ENCODE assay signal across 14 mouse cellular contexts in the genomic region with DNA sequence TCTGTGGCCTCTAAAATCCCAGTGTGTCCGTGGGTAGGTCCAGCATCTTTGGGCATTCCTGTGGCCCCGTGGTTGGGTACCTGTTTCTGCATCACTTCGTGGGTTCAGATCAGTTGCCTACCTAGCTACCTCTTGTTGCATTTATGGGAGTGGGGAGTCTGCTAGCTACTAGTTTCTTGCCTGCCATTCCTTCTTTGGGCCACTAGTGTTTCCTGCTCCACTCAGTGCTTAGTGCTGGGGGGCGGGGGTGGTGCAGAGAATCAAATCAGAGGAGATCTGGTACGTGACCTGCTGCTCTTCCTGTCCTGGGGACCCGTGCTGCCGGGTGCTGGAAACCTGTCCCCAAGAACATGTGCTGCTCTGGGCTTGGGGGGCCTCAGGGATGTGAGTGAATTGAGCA. TPM values are rescaled to one million over a fixed set of nuclear protein-coding genes. Genes with fewer than 3 reads are reported as not detected.
DNase-seq lines count a peak whose midpoint lies in the region; ATAC-seq and TF ChIP-seq lines count a peak whose summit lies in the region.
"Had no signal": no experiment of that assay in that cellular context is flagged by ENCODE, and none has a peak within 500 bp of the region (broad histone marks: within the 10 kb centered on the region; RNA-seq: fewer than 3 reads in every experiment).

No protein-coding gene starts in this region.

- no peaks in the 10 kb centered on the region; the same call in 1 of the 2 replicates for H3K27me3 ChIP-seq in forebrain, postnatal 0 days (ENCODE audit: insufficient read depth, low read length)
- H3K27me3 ChIP-seq in forebrain, embryonic 15.5 days: peaks cover 13% of the 10 kb centered on the region; the same call in 1 of the 2 replicates
- H3K27me3 ChIP-seq in intestine, postnatal 0 days (replicated peaks; ENCODE audit: control insufficient read depth, insufficient read depth, low read length): peaks cover 46% of the 10 kb centered on the region
- peaks cover 62% of the 10 kb centered on the region for H3K27me3 ChIP-seq in intestine, embryonic 15.5 days (replicated peaks)

- no peak for DNase-seq in forebrain, postnatal 0 days
- peak; percentile 14 for DNase-seq in ZHBTc4 (ENCODE audit: low read depth, low spot score)
- no peak for DNase-seq in right cerebral cortex, postnatal 14 days
- DNase-seq: adrenal gland, postnatal 10 days; cerebellum, adult 11 months; gastrocnemius, postnatal 36 days; heart, postnatal 10 days; kidney, adult 2 months had no signal

- H3K4me1 ChIP-seq in forebrain, postnatal 0 days (ENCODE audit: insufficient read depth): 0 out of 2 replicates have a peak, but pooled peaks cover 3% of the 10 kb centered on the region
- H3K4me1 ChIP-seq in forebrain, embryonic 15.5 days: peaks cover 36% of the 10 kb centered on the region
- H3K4me1 ChIP-seq in intestine, postnatal 0 days (replicated peaks; ENCODE audit: control insufficient read depth, insufficient read depth, low read length): no peaks in the 10 kb centered on the region
- peaks cover 18% of the 10 kb centered on the region for H3K4me1 ChIP-seq in intestine, embryonic 15.5 days (replicated peaks)
- H3K4me1 ChIP-seq in cortical plate, adult 2 months (ENCODE audit: control insufficient read depth, insufficient read depth, low read length): peaks cover 24% of the 10 kb centered on the region

- no peak overlapping the region for H3K4me3 ChIP-seq in forebrain, postnatal 0 days (ENCODE audit: low read depth, low read length)
- H3K4me3 ChIP-seq in forebrain, embryonic 15.5 days: no peak overlapping the region
- H3K4me3 ChIP-seq in intestine, postnatal 0 days (ENCODE audit: low read depth, low read length): no peak overlapping the region
- no peak overlapping the region for H3K4me3 ChIP-seq in intestine, embryonic 15.5 days (replicated peaks)
- peak overlapping the region; percentile 81; the same call in 1 of the 2 replicates for H3K4me3 ChIP-seq in cortical plate, adult 2 months (ENCODE audit: insufficient read depth, low read length)
- H3K4me3 ChIP-seq: forebrain, embryonic 13.5 days had no signal

- H3K36me3 ChIP-seq in forebrain, postnatal 0 days (ENCODE audit: insufficient read depth): no peaks in the 10 kb centered on the region
- H3K36me3 ChIP-seq in forebrain, embryonic 15.5 days: no peaks in the 10 kb centered on the region
- no peaks in the 10 kb centered on the region for H3K36me3 ChIP-seq in intestine, postnatal 0 days (ENCODE audit: control insufficient read depth, insufficient read depth)
- H3K36me3 ChIP-seq in intestine, embryonic 15.5 days: no peaks in the 10 kb centered on the region

- no peak overlapping the region for H3K27ac ChIP-seq in forebrain, postnatal 0 days (ENCODE audit: low read depth, low read length)
- no peak overlapping the region for H3K27ac ChIP-seq in forebrain, embryonic 15.5 days (replicated peaks)
- H3K27ac ChIP-seq in intestine, postnatal 0 days (ENCODE audit: low read depth, low read length): no peak overlapping the region
- H3K27ac ChIP-seq in intestine, embryonic 15.5 days: no peak overlapping the region
- no peak overlapping the region for H3K27ac ChIP-seq in cortical plate, adult 2 months (ENCODE audit: insufficient read depth, low read length)
- H3K27ac ChIP-seq: forebrain, embryonic 13.5 days had no signal

- WGBS in forebrain, postnatal 0 days: 77% methylated on average over 7 of the region's 7 CpGs
- 78% methylated on average over 7 of the region's 7 CpGs for WGBS in forebrain, embryonic 15.5 days
- WGBS in intestine, postnatal 0 days: 67% methylated on average over 7 of the region's 7 CpGs
- 67% methylated on average over 7 of the region's 7 CpGs for WGBS in intestine, embryonic 15.5 days

- H3K9ac ChIP-seq in forebrain, postnatal 0 days: no peak overlapping the region
- H3K9ac ChIP-seq in forebrain, embryonic 15.5 days (replicated peaks): no peak overlapping the region
- H3K9ac ChIP-seq in intestine, postnatal 0 days (ENCODE audit: low read depth, low read length): no peak overlapping the region
- no peak overlapping the region for H3K9ac ChIP-seq in intestine, embryonic 15.5 days
- H3K9ac ChIP-seq: forebrain, embryonic 13.5 days had no signal

- TF ChIP-seq POLR2A in cortical plate, adult 2 months (IDR thresholded peaks at IDR 0.05; ENCODE audit: extremely low read depth, insufficient read depth, low read length): no peak

- no peak for ATAC-seq in forebrain, postnatal 0 days
- no peak for ATAC-seq in forebrain, embryonic 15.5 days (replicated peaks)
- ATAC-seq in intestine, postnatal 0 days: no peak
- ATAC-seq in intestine, embryonic 15.5 days: no peak
- ATAC-seq: forebrain, embryonic 13.5 days; hindbrain, embryonic 16.5 days had no signal

- TF ChIP-seq CTCF in forebrain, postnatal 0 days (IDR thresholded peaks at IDR 0.05; ENCODE audit: low read depth): peak; percentile 53
- TF ChIP-seq CTCF in intestine, postnatal 0 days (IDR thresholded peaks at IDR 0.05; ENCODE audit: low read depth): 0 out of 2 replicates have a peak, but pooled peaks have one; percentile 7
- TF ChIP-seq CTCF in cortical plate, adult 2 months (IDR thresholded peaks at IDR 0.05; ENCODE audit: extremely low read depth, insufficient read depth, low read length): 0 out of 2 replicates have a peak, but pooled peaks have one; percentile 19

- no peak overlapping the region for H3K4me2 ChIP-seq in forebrain, postnatal 0 days (ENCODE audit: low read depth)
- H3K4me2 ChIP-seq in forebrain, embryonic 15.5 days (replicated peaks): no peak overlapping the region
- no peak overlapping the region for H3K4me2 ChIP-seq in intestine, postnatal 0 days (replicated peaks; ENCODE audit: low read depth)
- H3K4me2 ChIP-seq in intestine, embryonic 15.5 days (replicated peaks): no peak overlapping the region
- H3K4me2 ChIP-seq: forebrain, embryonic 13.5 days had no signal

- no peaks in the 10 kb centered on the region for H3K9me3 ChIP-seq in forebrain, postnatal 0 days (ENCODE audit: low read length)
- no peaks in the 10 kb centered on the region for H3K9me3 ChIP-seq in forebrain, embryonic 15.5 days
- no peaks in the 10 kb centered on the region for H3K9me3 ChIP-seq in intestine, postnatal 0 days (ENCODE audit: control insufficient read depth)
- no peaks in the 10 kb centered on the region for H3K9me3 ChIP-seq in intestine, embryonic 15.5 days
- H3K9me3 ChIP-seq: forebrain, embryonic 13.5 days had no signal

RNA-seq across cellular contexts. Expression of gene Dlgap4, which starts 3.0 kb away (rescaled TPM):
- total RNA-seq in forebrain, postnatal 0 days (2014; rRNA removed): 218 and 235 TPM in 2 replicates
- polyA plus RNA-seq in forebrain, postnatal 0 days (2015; fragmentation: Nextera tagmentation; extraction: Ambion mirVana): 327 and 354 TPM in 2 replicates
- 317 and 333 TPM in 2 replicates for polyA plus RNA-seq in forebrain, embryonic 15.5 days (2015; fragmentation: Nextera tagmentation; extraction: Ambion mirVana)
- 37.5 and 43.1 TPM in 2 replicates for polyA plus RNA-seq in intestine, postnatal 0 days (2015; fragmentation: Nextera tagmentation; extraction: Ambion mirVana)
- polyA plus RNA-seq in intestine, embryonic 15.5 days (2015; fragmentation: Nextera tagmentation; extraction: Ambion mirVana): 54.3 and 54.6 TPM in 2 replicates
- 205 and 222 TPM in 2 replicates for polyA plus RNA-seq in cortical plate, adult 2 months (2012; rRNA removed)
